Mouse (Mus musculus): ENCODE measurements around the gene Fig4. TPM values are rescaled to one million over a fixed set of nuclear protein-coding genes. Genes with fewer than 3 reads are reported as not detected.

Gene Fig4
- 22.3 and 23.5 TPM in 2 replicates for polyA plus RNA-seq (2016; fragmentation: Nextera tagmentation; extraction: Ambion mirVana)

DNA sequence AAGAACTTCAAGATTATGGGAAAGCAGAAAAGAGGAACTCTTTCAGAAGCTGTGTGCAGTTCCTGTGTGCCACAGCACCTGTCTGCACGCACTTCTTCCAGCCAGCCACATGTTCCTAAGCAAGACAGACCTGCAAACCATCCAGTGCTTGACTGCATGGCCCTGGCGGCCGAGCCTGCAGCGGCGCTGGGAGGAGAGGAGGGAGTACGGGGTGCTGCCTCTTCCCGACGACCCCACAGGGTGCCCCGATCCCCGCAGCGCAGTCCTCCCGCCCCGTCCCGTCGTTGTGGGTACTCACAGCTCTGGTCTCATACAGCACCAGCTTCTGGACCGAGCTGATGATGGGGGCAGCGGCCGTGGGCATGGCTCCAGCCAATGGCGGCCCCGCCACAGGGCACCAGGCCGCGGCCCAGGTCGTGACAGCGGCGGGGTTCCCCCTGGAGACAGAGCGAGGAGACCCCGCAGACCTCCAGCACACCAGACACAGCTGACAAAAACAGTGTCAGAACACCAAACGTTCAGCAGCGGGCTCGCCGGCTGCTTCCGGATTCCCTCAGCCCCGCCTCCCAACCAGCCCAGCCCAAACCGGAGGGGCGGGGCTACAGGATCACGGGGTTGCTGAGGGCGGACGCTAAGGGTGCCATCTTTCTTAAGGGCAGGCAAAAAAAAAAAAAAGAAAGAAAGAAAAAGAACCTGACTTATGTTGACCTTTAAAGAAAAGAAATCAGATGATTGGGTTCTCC, at the start of gene Fig4:
Fig4 (minus strand) TSS at position 572 of the 743 bp plus-strand sequence.
- Histone ChIP-seq H3K36me3 (no peaks in the 10 kb centered on the region), H3K4me2 (replicated peaks) (peak within 1 kb of the TSS; percentile 83), H3K9me3 (no peaks in the 10 kb centered on the region), H3K4me3 (peak within 1 kb of the TSS; percentile 96), H3K27ac (replicated peaks) (peak within 1 kb of the TSS; percentile 66; the same call in 1 of the 2 replicates), H3K9ac (replicated peaks) (peak within 1 kb of the TSS; percentile 80), H3K27me3 (no peaks in the 10 kb centered on the region), H3K4me1 (peaks cover 9% of the 10 kb centered on the region)
- ATAC-seq (ENCODE audit: low FRiP score, low read depth), result peak; percentile 95
- under 1% methylated on average over 36 of the region's 38 CpGs for WGBS

DNA sequence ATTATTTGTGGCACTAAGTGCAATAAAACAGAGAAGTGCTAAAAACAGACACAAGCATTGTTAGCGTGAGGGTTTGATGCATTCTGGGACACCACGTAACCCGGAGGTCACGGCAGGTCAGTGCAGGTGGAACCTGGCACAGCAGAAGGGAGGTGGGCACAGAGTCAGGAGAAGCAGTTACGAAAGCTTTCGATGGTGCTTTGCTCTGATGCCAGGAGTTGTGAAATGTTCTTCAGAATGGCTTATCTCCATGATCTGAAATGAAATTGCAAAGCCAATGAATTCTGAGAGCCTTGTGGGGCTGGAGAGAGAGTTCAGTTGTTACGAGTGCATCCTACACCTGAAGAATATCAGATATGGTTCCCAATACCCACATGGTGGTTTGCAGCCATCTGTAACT, 38.3 kb upstream of the Fig4 start:
- Histone ChIP-seq H3K4me2 (replicated peaks) (no peak overlapping the region), H3K9ac (replicated peaks) (no peak overlapping the region), H3K4me3 (no peak overlapping the region), H3K4me1 (no peaks in the 10 kb centered on the region), H3K27ac (replicated peaks) (no peak overlapping the region), H3K36me3 (no peaks in the 10 kb centered on the region), H3K9me3 (no peaks in the 10 kb centered on the region), H3K27me3 (no peaks in the 10 kb centered on the region)
- no peak for ATAC-seq (ENCODE audit: low FRiP score, low read depth)
- WGBS, result 91% methylated on average over 7 of the region's 7 CpGs

DNA sequence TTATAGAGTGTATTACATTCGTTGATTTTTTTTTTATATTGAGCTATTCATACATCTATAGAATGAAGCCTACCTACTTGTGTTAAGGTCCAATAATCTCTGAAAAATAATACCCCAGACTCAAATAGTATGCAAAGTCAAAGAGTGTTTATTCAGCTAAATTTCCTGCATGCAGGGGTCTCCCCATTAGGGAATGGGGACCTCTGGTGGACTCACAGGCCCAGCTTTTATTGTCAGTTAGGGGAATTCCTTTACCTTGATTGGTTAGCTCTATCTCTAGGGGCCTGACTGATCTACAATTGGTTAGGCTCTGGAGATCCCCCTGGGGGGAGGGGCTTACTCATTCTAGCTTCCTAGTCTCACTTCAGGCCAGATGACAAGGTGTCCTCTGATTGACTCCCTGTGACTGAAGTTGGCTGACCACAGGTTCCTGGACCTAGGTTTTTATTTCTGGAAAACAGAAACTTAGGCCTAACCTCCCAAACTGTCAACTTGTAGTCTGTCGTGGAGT, 29.5 kb upstream of the Fig4 start:
- 89% methylated on average over 2 of the region's 2 CpGs for WGBS
- Histone ChIP-seq H3K27ac (replicated peaks) (no peak overlapping the region), H3K9me3 (no peaks in the 10 kb centered on the region), H3K4me2 (replicated peaks) (no peak overlapping the region), H3K9ac (replicated peaks) (no peak overlapping the region), H3K36me3 (no peaks in the 10 kb centered on the region), H3K4me1 (no peaks in the 10 kb centered on the region), H3K4me3 (no peak overlapping the region), H3K27me3 (no peaks in the 10 kb centered on the region)
- ATAC-seq (ENCODE audit: low FRiP score, low read depth), result no peak

DNA sequence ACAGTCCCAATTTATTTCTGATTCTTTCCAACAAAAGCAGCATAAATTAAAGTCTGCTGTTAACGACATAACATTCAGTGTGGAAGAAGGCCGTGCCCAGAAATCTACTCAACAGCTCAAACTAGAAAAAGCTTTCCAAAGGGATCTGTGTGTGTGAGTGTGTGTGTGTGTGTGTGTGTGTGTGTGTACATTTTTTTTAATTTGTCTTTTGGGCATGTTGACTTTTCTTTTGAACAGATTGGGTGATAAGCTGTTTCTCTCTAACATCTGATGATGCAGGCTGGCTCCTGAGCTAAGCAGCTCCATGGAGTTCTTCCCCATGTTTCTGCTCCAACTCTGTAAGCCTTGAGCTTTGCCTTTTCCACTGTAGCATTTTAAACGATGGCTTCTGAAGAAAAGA, 12.8 kb upstream of the Fig4 start:
- Histone ChIP-seq H3K27ac (replicated peaks) (no peak overlapping the region), H3K4me3 (no peak overlapping the region), H3K4me2 (replicated peaks) (no peak overlapping the region), H3K9ac (replicated peaks) (no peak overlapping the region), H3K27me3 (no peaks in the 10 kb centered on the region), H3K36me3 (no peaks in the 10 kb centered on the region), H3K9me3 (no peaks in the 10 kb centered on the region), H3K4me1 (no peaks in the 10 kb centered on the region)
- 85% methylated on average over 3 of the region's 3 CpGs for WGBS
- ATAC-seq (ENCODE audit: low FRiP score, low read depth), result no peak

DNA sequence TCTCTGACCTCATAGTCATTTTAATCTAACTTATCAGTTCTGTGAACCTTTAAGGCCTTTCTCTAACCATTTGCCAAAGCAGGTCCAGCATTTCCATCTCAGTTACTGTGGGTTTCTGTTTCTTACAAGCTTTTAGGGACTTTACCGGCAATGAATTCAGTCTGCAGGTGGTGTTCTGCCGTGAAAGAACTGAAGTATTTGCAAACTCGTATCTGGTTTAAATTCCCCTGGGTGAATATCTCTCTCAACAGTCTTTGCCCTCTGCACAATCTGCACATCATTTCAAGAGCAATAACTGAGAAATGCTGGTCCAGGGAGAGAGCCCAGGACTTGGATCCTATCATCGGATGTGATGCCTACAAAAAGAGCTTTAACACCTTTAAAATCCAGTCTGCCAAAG, 5.1 kb upstream of the Fig4 start:
- no peak for ATAC-seq (ENCODE audit: low FRiP score, low read depth)
- H3K4me1 ChIP-seq, result no peaks in the 10 kb centered on the region
- WGBS, result 93% methylated on average over 4 of the region's 4 CpGs
- H3K9ac ChIP-seq (replicated peaks), result no peak overlapping the region
- no peak overlapping the region for H3K4me3 ChIP-seq
- H3K27ac ChIP-seq (replicated peaks), result no peak overlapping the region
- no peaks in the 10 kb centered on the region for H3K27me3 ChIP-seq
- H3K36me3 ChIP-seq, result no peaks in the 10 kb centered on the region
- no peaks in the 10 kb centered on the region for H3K9me3 ChIP-seq
- no peak overlapping the region for H3K4me2 ChIP-seq (replicated peaks)

DNA sequence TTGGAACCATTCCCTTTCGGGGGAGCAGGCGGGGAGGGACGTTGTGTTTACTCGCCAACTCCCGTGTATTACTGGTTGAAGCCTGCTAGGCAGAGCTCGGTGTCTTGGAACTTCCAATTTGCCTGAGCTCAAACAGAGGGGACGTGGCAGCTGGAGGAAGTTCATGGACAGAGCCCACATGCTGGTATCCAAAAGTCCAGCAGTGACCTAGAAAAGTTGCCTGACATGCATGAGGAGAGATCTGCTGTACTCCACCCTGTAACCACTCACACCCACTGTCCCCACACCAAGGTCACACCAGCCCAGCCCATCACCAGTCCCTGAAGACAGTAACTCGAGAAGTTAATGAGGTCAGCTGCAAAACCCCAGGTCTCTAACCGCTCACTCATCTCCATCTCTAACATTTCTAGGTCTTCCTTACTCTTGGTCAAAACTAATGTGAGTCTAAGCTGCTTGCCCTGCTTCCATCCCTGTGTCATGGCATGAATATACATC, 1.9 kb upstream of the Fig4 start:
- 78% methylated on average over 9 of the region's 9 CpGs for WGBS
- ATAC-seq (ENCODE audit: low FRiP score, low read depth), result no peak
- no peaks in the 10 kb centered on the region for H3K27me3 ChIP-seq

DNA sequence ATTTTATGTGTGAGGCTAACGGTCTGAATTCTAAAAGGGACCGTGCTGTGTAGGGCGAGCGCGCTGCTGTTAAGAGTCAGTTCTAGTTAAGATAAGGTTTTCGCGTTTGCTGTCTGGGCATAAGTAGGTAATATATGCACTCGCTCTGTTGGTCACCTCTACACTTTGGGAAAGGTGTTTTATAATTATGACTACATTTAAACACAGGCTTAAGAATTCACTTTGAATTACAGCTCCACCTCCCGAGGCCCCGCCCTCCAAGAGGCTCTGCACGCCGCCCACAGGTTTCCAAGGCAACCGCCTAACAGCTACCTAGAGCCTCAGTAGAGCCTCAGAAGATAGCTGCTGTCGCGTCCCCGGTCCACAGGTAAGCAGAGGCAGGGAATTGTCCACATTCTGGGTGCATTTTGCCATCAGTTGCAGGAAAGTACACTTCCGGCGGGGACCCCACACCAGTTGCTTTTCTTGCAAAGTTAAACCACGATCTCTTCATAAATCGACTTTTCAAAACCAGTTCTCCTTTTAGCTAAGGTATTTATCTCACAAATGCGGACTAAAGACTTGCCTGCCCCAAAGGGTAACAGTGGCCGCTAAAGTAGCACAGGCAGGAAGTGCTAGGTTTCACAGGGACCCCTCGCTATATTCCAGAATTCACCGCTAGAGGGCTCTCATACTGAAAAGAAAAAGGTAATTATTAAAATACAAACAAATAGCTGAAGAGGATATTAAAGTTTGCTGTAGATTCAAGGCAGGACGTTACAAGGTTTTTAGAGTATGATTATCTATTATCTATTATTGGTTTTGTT, 782 bp upstream of the Fig4 start, which contains the start of gene Ak9:
Ak9 (plus strand) TSS at position 342 of the 806 bp plus-strand sequence.
- Histone ChIP-seq H3K36me3 (no peaks in the 10 kb centered on the region), H3K9ac (replicated peaks) (peak within 1 kb of the TSS; percentile 80), H3K4me3 (peak within 1 kb of the TSS; percentile 96), H3K4me2 (replicated peaks) (peak within 1 kb of the TSS; percentile 83), H3K27ac (replicated peaks) (peak within 1 kb of the TSS; percentile 66; the same call in 1 of the 2 replicates), H3K27me3 (no peaks in the 10 kb centered on the region), H3K4me1 (peaks cover 9% of the 10 kb centered on the region), H3K9me3 (no peaks in the 10 kb centered on the region)
- peak; percentile 73 for ATAC-seq (ENCODE audit: low FRiP score, low read depth)
- WGBS, result under 1% methylated on average over 25 of the region's 25 CpGs

More for the DNA sequence above, 1.9 kb upstream of the Fig4 start:
- no peak overlapping the region for H3K4me2 ChIP-seq (replicated peaks)
- H3K4me3 ChIP-seq, result no peak overlapping the region
- H3K4me1 ChIP-seq, result peaks cover 9% of the 10 kb centered on the region
- H3K36me3 ChIP-seq, result no peaks in the 10 kb centered on the region
- no peaks in the 10 kb centered on the region for H3K9me3 ChIP-seq
- H3K9ac ChIP-seq (replicated peaks), result no peak overlapping the region
- H3K27ac ChIP-seq (replicated peaks), result no peak overlapping the region

DNA sequence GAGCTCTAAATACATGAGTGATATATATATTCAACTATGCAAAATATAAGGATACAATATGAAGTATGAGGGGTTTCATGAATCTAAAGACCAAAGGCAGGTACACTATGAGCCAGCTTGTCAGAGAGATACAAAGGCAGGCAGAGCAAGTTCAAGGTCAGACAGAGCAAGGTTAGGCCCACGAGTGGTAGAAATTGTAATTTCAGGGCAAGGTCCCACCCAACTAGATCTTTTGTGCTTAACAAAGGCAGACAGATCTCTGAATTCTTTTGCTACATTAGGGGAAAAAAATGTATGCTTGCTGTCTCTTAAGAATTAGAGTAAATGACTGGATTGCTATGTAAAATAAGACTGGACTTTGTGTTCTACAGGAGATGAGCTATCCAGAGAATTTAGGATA, 2.9 kb downstream of the Fig4 start:
- Histone ChIP-seq H3K4me3 (no peak overlapping the region), H3K36me3 (no peaks in the 10 kb centered on the region), H3K9ac (replicated peaks) (no peak overlapping the region), H3K27me3 (no peaks in the 10 kb centered on the region), H3K9me3 (no peaks in the 10 kb centered on the region), H3K27ac (replicated peaks) (no peak overlapping the region), H3K4me2 (replicated peaks) (no peak overlapping the region), H3K4me1 (peaks cover 10% of the 10 kb centered on the region)
- ATAC-seq (ENCODE audit: low FRiP score, low read depth), result no peak
- 63% methylated on average over 1 of the region's 1 CpGs for WGBS

DNA sequence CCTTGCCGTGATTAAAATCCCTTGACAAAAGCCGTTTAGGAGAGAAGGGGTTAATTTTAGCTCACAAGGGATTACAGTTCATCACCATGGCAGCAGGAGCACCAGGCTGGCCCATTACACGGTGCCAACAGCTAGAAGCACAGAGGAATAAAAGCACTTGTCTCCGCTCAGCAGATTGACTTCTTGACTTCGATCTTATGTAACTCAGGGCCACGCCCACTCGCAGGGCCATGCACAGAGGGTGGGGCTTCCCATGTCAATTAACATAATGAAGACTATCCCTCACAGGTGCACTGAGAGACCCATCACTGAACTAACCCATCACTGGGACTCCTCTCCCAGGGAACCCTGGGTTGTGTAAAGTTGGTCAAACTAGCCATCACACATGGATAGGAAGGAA, 7.9 kb downstream of the Fig4 start:
- ATAC-seq (ENCODE audit: low FRiP score, low read depth), result peak; percentile 77
- H3K9ac ChIP-seq (replicated peaks), result no peak overlapping the region
- no peaks in the 10 kb centered on the region for H3K36me3 ChIP-seq
- 0 out of 2 replicates have a peak overlapping the region, but pooled peaks have one; percentile 9 for H3K4me2 ChIP-seq (replicated peaks)
- no peak overlapping the region for H3K4me3 ChIP-seq
- H3K9me3 ChIP-seq, result no peaks in the 10 kb centered on the region
- H3K4me1 ChIP-seq, result peaks cover 17% of the 10 kb centered on the region
- 24% methylated on average over 7 of the region's 7 CpGs for whole genome bisulfite sequencing
- H3K27me3 ChIP-seq, result no peaks in the 10 kb centered on the region
- no peak overlapping the region for H3K27ac ChIP-seq (replicated peaks)

DNA sequence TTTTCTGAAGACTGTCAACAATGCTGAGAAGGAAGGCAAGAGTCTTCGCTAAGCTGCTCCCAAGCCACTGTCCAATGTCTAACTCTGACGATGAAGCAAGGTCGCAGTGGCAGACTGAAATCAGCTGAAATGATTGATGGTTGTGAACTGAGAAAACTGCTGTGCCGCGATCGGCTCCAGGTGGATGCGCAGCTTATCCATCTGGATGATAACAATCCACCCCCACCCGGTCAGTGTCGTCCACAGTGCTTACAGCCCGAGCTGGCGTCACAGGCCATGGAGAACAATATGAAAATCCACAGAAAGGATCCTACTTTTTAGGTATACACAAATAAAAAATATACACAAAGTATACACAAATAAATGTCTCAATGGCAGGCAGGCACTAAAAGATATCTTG, 8.3 kb downstream of the Fig4 start:
- peaks cover 17% of the 10 kb centered on the region for H3K4me1 ChIP-seq

DNA sequence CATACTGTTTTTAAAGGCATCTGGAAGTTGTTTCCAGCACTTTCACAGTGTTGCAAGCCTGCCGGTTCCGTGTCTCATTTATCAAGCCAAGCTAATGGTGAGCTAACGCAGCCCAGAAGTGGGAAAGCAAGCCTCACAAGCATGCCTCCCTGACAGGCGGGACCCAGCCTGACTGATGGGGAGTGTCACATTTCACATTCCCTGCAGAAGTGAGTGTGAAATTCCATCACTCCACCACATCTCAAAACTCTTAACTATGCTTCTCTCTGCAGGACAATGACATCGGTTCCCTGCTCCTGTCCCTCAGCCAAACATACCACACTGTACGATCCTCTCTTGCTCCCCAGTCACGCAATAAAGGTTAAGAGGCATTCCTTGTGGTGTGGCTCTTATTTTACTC, 10.0 kb downstream of the Fig4 start:
- no peak for ATAC-seq (ENCODE audit: low FRiP score, low read depth)
- Histone ChIP-seq H3K4me3 (no peak overlapping the region), H3K9ac (replicated peaks) (no peak overlapping the region), H3K4me2 (replicated peaks) (no peak overlapping the region), H3K4me1 (peaks cover 21% of the 10 kb centered on the region), H3K27ac (replicated peaks) (no peak overlapping the region), H3K36me3 (no peaks in the 10 kb centered on the region), H3K27me3 (no peaks in the 10 kb centered on the region), H3K9me3 (no peaks in the 10 kb centered on the region)
- WGBS, result 41% methylated on average over 7 of the region's 7 CpGs

More for the DNA sequence above, 8.3 kb downstream of the Fig4 start:
- ATAC-seq (ENCODE audit: low FRiP score, low read depth), result peak; percentile 62
- H3K9ac ChIP-seq (replicated peaks), result no peak overlapping the region; the same call in 1 of the 2 replicates
- no peaks in the 10 kb centered on the region for H3K9me3 ChIP-seq
- 0 out of 2 replicates have a peak overlapping the region, but pooled peaks have one; percentile 9 for H3K4me2 ChIP-seq (replicated peaks)
- no peak overlapping the region for H3K27ac ChIP-seq (replicated peaks)
- H3K27me3 ChIP-seq, result no peaks in the 10 kb centered on the region
- H3K36me3 ChIP-seq, result no peaks in the 10 kb centered on the region
- WGBS, result 66% methylated on average over 11 of the region's 11 CpGs
- H3K4me3 ChIP-seq, result no peak overlapping the region

DNA sequence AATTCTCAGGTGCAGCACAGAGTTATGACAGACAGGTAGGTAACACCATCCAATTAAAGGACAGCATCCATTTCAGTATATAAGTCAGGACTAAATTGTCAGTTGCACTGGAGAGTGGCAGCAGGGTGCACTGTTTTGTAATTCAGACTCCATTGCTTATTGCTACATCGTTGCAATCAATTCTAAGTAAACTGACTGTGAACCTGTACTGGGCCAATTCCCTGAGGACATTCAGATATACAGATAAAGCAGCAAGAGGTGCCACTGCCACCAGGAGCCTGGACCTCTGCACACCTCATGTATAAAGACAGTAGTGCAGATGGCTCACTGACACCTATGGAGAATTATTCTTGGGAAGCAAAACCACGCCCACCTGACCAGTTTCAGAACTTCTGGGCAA, 12.0 kb downstream of the Fig4 start:
- no peaks in the 10 kb centered on the region for H3K27me3 ChIP-seq
- H3K4me3 ChIP-seq, result no peak overlapping the region
- H3K9me3 ChIP-seq, result no peaks in the 10 kb centered on the region
- H3K27ac ChIP-seq (replicated peaks), result no peak overlapping the region
- no peak for ATAC-seq (ENCODE audit: low FRiP score, low read depth)
- H3K9ac ChIP-seq (replicated peaks), result no peak overlapping the region
- no peak overlapping the region for H3K4me2 ChIP-seq (replicated peaks)
- H3K4me1 ChIP-seq, result peaks cover 21% of the 10 kb centered on the region
- WGBS, result 83% methylated on average over 2 of the region's 2 CpGs
- H3K36me3 ChIP-seq, result no peaks in the 10 kb centered on the region

All from midbrain, embryonic 12.5 days (tissue).